Mouse (Mus musculus): ENCODE data around the gene Chl1. TPM values are rescaled to one million over a fixed set of nuclear protein-coding genes. Genes with fewer than 3 reads are reported as not detected.

Chl1 gene
- polyA plus RNA-seq, 1 experiment from 2014 or later = 2.7 TPM

DNA sequence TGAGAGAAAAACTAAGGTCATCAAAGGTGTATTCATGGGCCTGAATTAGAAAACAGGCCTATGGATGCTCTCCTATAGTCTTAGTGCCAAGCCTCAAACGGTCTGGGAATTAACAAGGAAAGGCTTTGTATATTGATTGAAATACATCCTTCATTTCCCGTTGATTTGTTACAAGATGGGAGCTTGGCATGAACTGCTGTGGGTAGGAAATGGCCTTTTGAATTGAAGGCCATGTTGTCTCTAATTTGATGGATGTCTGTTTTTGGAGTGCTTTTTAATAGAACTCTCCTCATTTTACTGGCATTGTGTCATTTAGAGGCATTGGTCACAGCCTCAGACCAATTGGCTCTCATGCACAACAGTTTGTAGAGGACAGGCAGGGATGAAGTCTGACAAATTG is 49.0 kb downstream of the Chl1 start:
- Histone ChIP-seq H3K27me3 (replicated peaks; ENCODE audit: control insufficient read depth, insufficient read depth, low read length) (no peaks in the 10 kb centered on the region), H3K9me3 (ENCODE audit: control insufficient read depth, low read length) (no peaks in the 10 kb centered on the region), H3K4me3 (ENCODE audit: low read length) (no peak overlapping the region), H3K4me2 (ENCODE audit: low read depth, low read length) (no peak overlapping the region), H3K27ac (ENCODE audit: low read length) (no peak overlapping the region), H3K4me1 (ENCODE audit: control insufficient read depth, insufficient read depth, low read length) (0 out of 2 replicates have a peak, but pooled peaks cover 2% of the 10 kb centered on the region), H3K36me3 (ENCODE audit: control insufficient read depth, insufficient read depth, low read length) (no peaks in the 10 kb centered on the region), H3K9ac (ENCODE audit: low read depth, low read length) (no peak overlapping the region)
- no peak for ATAC-seq
- 73% methylated on average over 2 of the region's 2 CpGs for WGBS

DNA sequence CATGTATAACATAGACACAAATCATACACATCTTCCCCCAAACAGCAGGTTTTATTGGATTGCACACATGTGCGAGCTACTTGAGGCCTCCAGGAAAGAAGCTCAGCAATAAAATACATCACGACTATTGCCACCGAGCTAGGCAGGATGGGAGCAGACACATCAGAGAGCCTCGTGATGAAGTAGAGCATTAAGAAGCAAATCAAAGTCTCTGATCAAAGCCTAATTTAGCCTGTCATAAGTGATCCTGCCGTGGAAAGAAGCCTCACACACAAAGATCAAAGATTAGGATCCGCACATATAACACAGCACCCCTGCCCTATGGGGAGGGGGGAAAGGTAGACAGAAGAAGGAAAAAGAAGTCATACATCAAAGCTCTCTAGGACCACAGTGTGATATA is 54.4 kb downstream of the Chl1 start:
- Histone ChIP-seq H3K4me3 (ENCODE audit: low read length) (no peak overlapping the region), H3K36me3 (ENCODE audit: control insufficient read depth, insufficient read depth, low read length) (no peaks in the 10 kb centered on the region), H3K9me3 (ENCODE audit: control insufficient read depth, low read length) (no peaks in the 10 kb centered on the region), H3K9ac (ENCODE audit: low read depth, low read length) (no peak overlapping the region), H3K4me2 (ENCODE audit: low read depth, low read length) (no peak overlapping the region), H3K27ac (ENCODE audit: low read length) (no peak overlapping the region), H3K27me3 (replicated peaks; ENCODE audit: control insufficient read depth, insufficient read depth, low read length) (no peaks in the 10 kb centered on the region), H3K4me1 (ENCODE audit: control insufficient read depth, insufficient read depth, low read length) (no peaks in the 10 kb centered on the region)
- ATAC-seq = no peak
- WGBS = 55% methylated on average over 6 of the region's 6 CpGs

DNA sequence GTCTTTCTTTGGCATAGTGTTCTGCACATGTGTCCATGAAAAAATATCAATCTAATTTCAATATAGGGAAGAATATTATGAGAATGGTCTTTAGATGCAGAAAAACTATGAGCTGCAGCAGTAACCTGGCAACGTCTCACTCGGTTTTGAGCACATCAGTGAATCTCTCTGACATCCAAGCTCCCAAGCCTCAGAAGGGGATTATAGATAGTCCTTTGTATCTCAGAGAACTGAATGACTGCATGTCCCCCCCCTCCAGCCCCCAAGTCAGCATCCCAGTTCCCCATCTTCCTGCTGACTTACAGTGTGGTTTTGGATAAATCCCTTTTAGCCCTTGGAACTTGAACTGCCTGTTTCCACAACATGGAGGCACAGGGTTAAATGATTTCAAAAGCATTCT is 56.9 kb downstream of the Chl1 start:
- no peak for ATAC-seq
- Histone ChIP-seq H3K4me1 (ENCODE audit: control insufficient read depth, insufficient read depth, low read length) (no peaks in the 10 kb centered on the region), H3K9ac (ENCODE audit: low read depth, low read length) (no peak overlapping the region), H3K9me3 (ENCODE audit: control insufficient read depth, low read length) (no peaks in the 10 kb centered on the region), H3K27me3 (replicated peaks; ENCODE audit: control insufficient read depth, insufficient read depth, low read length) (no peaks in the 10 kb centered on the region), H3K4me2 (ENCODE audit: low read depth, low read length) (no peak overlapping the region), H3K27ac (ENCODE audit: low read length) (no peak overlapping the region), H3K36me3 (ENCODE audit: control insufficient read depth, insufficient read depth, low read length) (no peaks in the 10 kb centered on the region), H3K4me3 (ENCODE audit: low read length) (no peak overlapping the region)
- WGBS = 64% methylated on average over 2 of the region's 2 CpGs

DNA sequence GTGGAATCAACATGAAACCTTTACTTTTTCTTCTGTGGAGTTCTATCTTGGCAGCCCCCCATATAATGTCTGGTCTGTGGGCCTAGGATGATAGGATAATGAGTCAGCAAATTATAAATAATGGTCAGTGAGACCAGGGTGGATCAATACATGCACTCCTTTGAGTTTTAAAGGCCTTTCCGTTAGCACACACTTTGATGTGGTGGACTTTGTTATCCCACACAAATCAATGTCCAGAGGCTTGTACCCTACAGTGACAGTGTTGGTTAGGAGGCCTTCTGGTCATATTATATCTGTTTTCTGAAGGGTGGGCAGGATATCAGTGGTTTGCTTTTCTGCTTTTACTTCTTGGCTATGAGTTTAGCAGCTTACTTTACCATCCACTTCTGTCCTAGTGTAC is 62.3 kb downstream of the Chl1 start:
- Histone ChIP-seq H3K9me3 (ENCODE audit: control insufficient read depth, low read length) (no peaks in the 10 kb centered on the region), H3K36me3 (ENCODE audit: control insufficient read depth, insufficient read depth, low read length) (no peaks in the 10 kb centered on the region), H3K4me3 (ENCODE audit: low read length) (no peak overlapping the region), H3K27ac (ENCODE audit: low read length) (no peak overlapping the region), H3K27me3 (replicated peaks; ENCODE audit: control insufficient read depth, insufficient read depth, low read length) (no peaks in the 10 kb centered on the region), H3K4me1 (ENCODE audit: control insufficient read depth, insufficient read depth, low read length) (no peaks in the 10 kb centered on the region), H3K4me2 (ENCODE audit: low read depth, low read length) (no peak overlapping the region), H3K9ac (ENCODE audit: low read depth, low read length) (no peak overlapping the region)
- 78% methylated on average over 1 of the region's 1 CpGs for WGBS
- ATAC-seq = no peak

DNA sequence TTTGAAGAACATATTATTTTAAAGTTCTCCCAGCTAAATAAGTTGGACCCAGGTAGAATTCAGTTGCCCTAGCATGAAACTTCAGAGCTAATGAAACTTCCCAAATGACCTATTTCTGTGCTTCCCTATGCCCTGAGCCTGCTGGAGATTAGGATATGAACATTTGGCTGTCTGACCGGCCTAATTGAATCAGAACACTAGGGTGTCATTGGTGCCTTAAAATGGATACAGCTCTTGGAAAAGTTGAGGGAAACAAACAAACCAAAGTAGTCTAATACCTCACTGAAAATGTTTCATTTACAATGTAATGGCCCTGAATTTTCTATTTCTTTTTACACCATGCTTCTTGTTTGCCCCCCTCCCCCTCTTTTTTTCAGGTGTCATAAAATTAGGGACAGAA is 73.8 kb downstream of the Chl1 start:
- no peaks in the 10 kb centered on the region for H3K27me3 ChIP-seq (replicated peaks; ENCODE audit: control insufficient read depth, insufficient read depth, low read length)
- no peaks in the 10 kb centered on the region for H3K4me1 ChIP-seq (ENCODE audit: control insufficient read depth, insufficient read depth, low read length)
- no peak overlapping the region for H3K4me3 ChIP-seq (ENCODE audit: low read length)
- H3K9ac ChIP-seq (ENCODE audit: low read depth, low read length) = no peak overlapping the region
- ATAC-seq = no peak
- no peaks in the 10 kb centered on the region for H3K36me3 ChIP-seq (ENCODE audit: control insufficient read depth, insufficient read depth, low read length)
- H3K4me2 ChIP-seq (ENCODE audit: low read depth, low read length) = no peak overlapping the region
- no peak overlapping the region for H3K27ac ChIP-seq (ENCODE audit: low read length)
- no peaks in the 10 kb centered on the region for H3K9me3 ChIP-seq (ENCODE audit: control insufficient read depth, low read length)
- 93% methylated on average over 1 of the region's 1 CpGs for WGBS

DNA sequence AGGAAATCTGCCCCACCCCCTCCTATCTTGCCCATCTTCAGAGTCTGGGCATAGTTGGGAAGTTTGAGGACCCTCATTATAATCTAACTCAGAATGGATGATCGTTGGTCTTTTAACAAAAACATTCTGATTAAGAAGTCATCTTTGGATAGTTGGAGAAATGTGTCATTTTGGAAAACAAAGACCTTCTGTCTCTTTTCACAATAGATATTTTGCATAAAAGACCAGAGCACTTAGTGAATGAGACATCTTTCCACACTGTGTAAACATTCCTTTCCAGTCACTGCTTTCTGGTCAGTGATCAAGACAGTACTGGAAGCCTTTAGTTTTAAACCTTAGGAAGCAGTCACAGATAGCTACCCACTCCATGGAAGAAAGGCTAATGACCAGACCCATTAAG is 75.3 kb downstream of the Chl1 start:
- Histone ChIP-seq H3K9ac (ENCODE audit: low read depth, low read length) (no peak overlapping the region), H3K9me3 (ENCODE audit: control insufficient read depth, low read length) (no peaks in the 10 kb centered on the region), H3K27ac (ENCODE audit: low read length) (no peak overlapping the region), H3K36me3 (ENCODE audit: control insufficient read depth, insufficient read depth, low read length) (no peaks in the 10 kb centered on the region), H3K4me3 (ENCODE audit: low read length) (no peak overlapping the region), H3K27me3 (replicated peaks; ENCODE audit: control insufficient read depth, insufficient read depth, low read length) (no peaks in the 10 kb centered on the region), H3K4me2 (ENCODE audit: low read depth, low read length) (no peak overlapping the region), H3K4me1 (ENCODE audit: control insufficient read depth, insufficient read depth, low read length) (no peaks in the 10 kb centered on the region)
- ATAC-seq = no peak
- WGBS = 55% methylated on average over 1 of the region's 1 CpGs

DNA sequence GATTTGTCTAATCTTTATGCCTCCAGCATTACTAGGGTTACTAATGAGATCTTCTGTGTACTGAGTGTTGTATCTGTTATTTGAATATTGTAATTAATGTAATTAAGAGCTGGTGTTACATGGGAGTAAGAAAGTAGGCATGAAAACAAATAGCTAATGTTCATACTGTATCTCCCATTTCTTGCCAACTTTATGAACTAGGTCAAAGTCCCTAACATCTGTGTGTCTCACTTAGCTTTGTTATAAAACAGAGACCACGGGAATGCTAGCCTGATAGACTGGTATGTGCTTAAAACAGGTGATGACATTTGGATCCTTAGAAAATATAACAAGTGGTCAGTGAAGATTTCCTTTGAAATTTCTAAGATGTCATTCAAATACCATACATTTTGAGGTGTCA is 75.7 kb downstream of the Chl1 start:
- no peaks in the 10 kb centered on the region for H3K27me3 ChIP-seq (replicated peaks; ENCODE audit: control insufficient read depth, insufficient read depth, low read length)
- no peak overlapping the region for H3K4me2 ChIP-seq (ENCODE audit: low read depth, low read length)
- no peak overlapping the region for H3K27ac ChIP-seq (ENCODE audit: low read length)
- H3K9ac ChIP-seq (ENCODE audit: low read depth, low read length) = no peak overlapping the region
- no peaks in the 10 kb centered on the region for H3K36me3 ChIP-seq (ENCODE audit: control insufficient read depth, insufficient read depth, low read length)
- no peak overlapping the region for H3K4me3 ChIP-seq (ENCODE audit: low read length)
- no peaks in the 10 kb centered on the region for H3K9me3 ChIP-seq (ENCODE audit: control insufficient read depth, low read length)
- no peaks in the 10 kb centered on the region for H3K4me1 ChIP-seq (ENCODE audit: control insufficient read depth, insufficient read depth, low read length)
- WGBS = 49% methylated on average over 1 of the region's 1 CpGs
- ATAC-seq = no peak

DNA sequence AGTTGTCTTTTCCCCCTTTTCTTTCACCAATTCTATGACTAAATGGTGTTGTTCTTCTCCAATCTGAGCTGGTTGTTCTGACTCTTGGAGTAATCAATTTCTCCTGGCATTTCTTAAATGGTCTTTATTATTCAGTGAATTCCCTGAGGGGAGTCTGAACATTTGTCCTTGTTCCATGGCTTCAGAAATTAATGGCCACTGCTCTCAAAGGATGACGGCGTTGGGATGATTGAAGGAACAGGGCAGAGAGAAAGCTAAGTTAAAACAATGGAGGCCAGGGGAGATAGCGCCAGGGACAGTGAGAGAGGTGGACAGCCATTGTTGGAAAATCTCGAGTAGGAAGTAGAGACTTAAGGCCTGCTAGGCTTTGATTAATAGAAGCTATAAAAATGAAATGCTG is 91.7 kb downstream of the Chl1 start:
- ATAC-seq = no peak
- Histone ChIP-seq H3K9me3 (ENCODE audit: control insufficient read depth, low read length) (no peaks in the 10 kb centered on the region), H3K27me3 (replicated peaks; ENCODE audit: control insufficient read depth, insufficient read depth, low read length) (no peaks in the 10 kb centered on the region), H3K4me3 (ENCODE audit: low read length) (no peak overlapping the region), H3K9ac (ENCODE audit: low read depth, low read length) (no peak overlapping the region), H3K4me1 (ENCODE audit: control insufficient read depth, insufficient read depth, low read length) (no peaks in the 10 kb centered on the region), H3K4me2 (ENCODE audit: low read depth, low read length) (no peak overlapping the region), H3K27ac (ENCODE audit: low read length) (no peak overlapping the region), H3K36me3 (ENCODE audit: control insufficient read depth, insufficient read depth, low read length) (no peaks in the 10 kb centered on the region)
- 63% methylated on average over 4 of the region's 4 CpGs for WGBS

DNA sequence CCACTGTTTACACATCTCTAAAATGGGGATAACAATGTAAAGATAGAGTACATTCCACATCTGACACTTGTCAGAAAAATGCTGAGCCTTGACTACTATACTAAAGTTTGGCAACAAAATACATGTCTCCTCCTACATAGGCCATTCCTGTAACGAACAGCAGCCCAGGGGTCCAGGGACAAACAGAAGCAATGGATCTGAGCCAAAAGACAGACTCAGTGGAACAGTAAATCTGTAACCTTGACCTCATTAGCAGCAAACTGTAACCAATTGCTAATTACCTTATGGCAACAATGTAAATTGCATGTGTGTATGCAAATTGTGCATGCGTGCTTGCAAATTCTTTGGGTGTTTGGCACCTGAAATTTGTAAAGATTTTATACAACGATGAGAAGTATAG is 100.3 kb downstream of the Chl1 start:
- WGBS = 79% methylated on average over 3 of the region's 3 CpGs
- no peak overlapping the region for H3K4me2 ChIP-seq (ENCODE audit: low read depth, low read length)
- H3K9ac ChIP-seq (ENCODE audit: low read depth, low read length) = no peak overlapping the region
- H3K4me1 ChIP-seq (ENCODE audit: control insufficient read depth, insufficient read depth, low read length) = no peaks in the 10 kb centered on the region
- H3K27me3 ChIP-seq (replicated peaks; ENCODE audit: control insufficient read depth, insufficient read depth, low read length) = no peaks in the 10 kb centered on the region
- H3K36me3 ChIP-seq (ENCODE audit: control insufficient read depth, insufficient read depth, low read length) = no peaks in the 10 kb centered on the region
- no peaks in the 10 kb centered on the region for H3K9me3 ChIP-seq (ENCODE audit: control insufficient read depth, low read length)
- no peak overlapping the region for H3K27ac ChIP-seq (ENCODE audit: low read length)
- no peak for ATAC-seq
- H3K4me3 ChIP-seq (ENCODE audit: low read length) = no peak overlapping the region

DNA sequence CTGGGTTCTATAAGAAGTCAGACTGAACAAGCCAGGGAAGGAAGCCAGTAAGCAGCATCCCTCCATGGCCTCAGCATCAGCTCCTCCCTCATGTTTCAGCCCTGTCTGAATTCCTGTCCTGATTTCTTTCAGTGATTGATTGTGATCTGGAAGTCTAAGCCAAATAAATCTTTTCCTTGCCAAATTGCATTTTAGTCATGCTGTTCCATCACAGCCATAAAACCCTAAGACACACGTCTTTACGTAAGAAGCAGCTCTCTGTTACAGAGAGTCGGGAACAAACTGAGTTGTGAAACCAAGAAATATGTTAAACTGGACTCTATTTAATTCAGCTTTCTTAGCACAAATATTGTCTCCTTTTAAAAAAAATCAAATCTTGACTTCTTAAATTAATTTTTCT is 102.2 kb downstream of the Chl1 start:
- H3K27me3 ChIP-seq (replicated peaks; ENCODE audit: control insufficient read depth, insufficient read depth, low read length) = no peaks in the 10 kb centered on the region
- no peaks in the 10 kb centered on the region for H3K36me3 ChIP-seq (ENCODE audit: control insufficient read depth, insufficient read depth, low read length)
- WGBS = 73% methylated on average over 3 of the region's 3 CpGs
- no peak overlapping the region for H3K4me3 ChIP-seq (ENCODE audit: low read length)
- H3K9ac ChIP-seq (ENCODE audit: low read depth, low read length) = no peak overlapping the region
- H3K9me3 ChIP-seq (ENCODE audit: control insufficient read depth, low read length) = no peaks in the 10 kb centered on the region
- H3K27ac ChIP-seq (ENCODE audit: low read length) = no peak overlapping the region
- no peak for ATAC-seq
- no peak overlapping the region for H3K4me2 ChIP-seq (ENCODE audit: low read depth, low read length)
- no peaks in the 10 kb centered on the region for H3K4me1 ChIP-seq (ENCODE audit: control insufficient read depth, insufficient read depth, low read length)

All from intestine, embryonic 16.5 days (tissue).